ENCODE assay signal across 14 mouse cellular contexts in the genomic region with DNA sequence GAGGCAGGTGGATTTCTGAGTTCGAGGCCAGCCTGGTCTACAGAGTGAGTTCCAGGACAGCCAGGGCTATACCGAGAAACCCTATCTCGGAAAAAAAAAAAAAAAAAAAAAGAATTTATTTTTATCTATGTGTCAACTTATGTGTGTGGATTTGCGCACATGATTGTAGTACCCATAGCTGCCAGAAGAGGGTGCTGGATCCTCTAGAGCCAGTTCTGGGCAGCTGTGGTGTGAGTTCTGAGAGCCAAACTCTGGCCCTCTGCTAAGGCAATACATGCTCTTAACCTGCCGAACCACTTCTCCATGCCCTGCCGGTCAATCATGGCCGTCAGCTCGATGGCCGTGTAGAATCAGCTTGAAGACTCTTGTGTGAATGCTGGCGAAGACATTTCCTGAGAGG.
DNase-seq lines count a peak whose midpoint lies in the region; ATAC-seq and TF ChIP-seq lines count a peak whose summit lies in the region.
"Had no signal": no experiment of that assay in that cellular context is flagged by ENCODE, and none has a peak within 500 bp of the region (broad histone marks: within the 10 kb centered on the region; RNA-seq: fewer than 3 reads in every experiment).

No protein-coding gene starts in this region.

- no peak for TF ChIP-seq EP300 in liver, embryonic 14.5 days (IDR thresholded peaks at IDR 0.05; ENCODE audit: low read depth)

- H3K27ac ChIP-seq in hindbrain, embryonic 10.5 days: no peak overlapping the region
- H3K27ac ChIP-seq in hindbrain, embryonic 13.5 days: no peak overlapping the region
- H3K27ac ChIP-seq in ES-E14 (ENCODE audit: insufficient read depth, low read depth, low read length, poor library complexity, severe bottlenecking): no peak overlapping the region
- H3K27ac ChIP-seq in liver, embryonic 14.5 days: no peak overlapping the region
- H3K27ac ChIP-seq: neural tube, embryonic 15.5 days had no signal

- ATAC-seq in hindbrain, embryonic 13.5 days (ENCODE audit: low FRiP score): no peak
- ATAC-seq in liver, embryonic 14.5 days (ENCODE audit: insufficient read depth): no peak
- no peak for ATAC-seq in activated CD4-positive, CD25-positive, alpha-beta regulatory T cell, adult 4 months
- ATAC-seq: inflammation-experienced regulatory T-cells, adult 6 months had no signal

- DNase-seq in hindbrain, embryonic 10.5 days (ENCODE audit: low spot score): peak; percentile 6
- DNase-seq in lung, postnatal 10 days: peak; percentile 24
- DNase-seq in lung, postnatal 14 days: no peak
- DNase-seq in ES-E14 (ENCODE audit: low read depth, low spot score): no peak
- DNase-seq in liver, embryonic 14.5 days (ENCODE audit: low read depth in 3 of 3, low spot score in 3 of 3): no peak
- no peak for DNase-seq in urinary bladder, postnatal 36 days (ENCODE audit: low spot score in 2 of 2)
- DNase-seq: adrenal gland, postnatal 10 days; cerebellum, adult 2 months; spleen, adult 18-20 months had no signal

- H3K9me3 ChIP-seq in hindbrain, embryonic 10.5 days: peaks cover 3% of the 10 kb centered on the region; the same call in 1 of the 2 replicates
- H3K9me3 ChIP-seq in hindbrain, embryonic 13.5 days: 0 out of 2 replicates have a peak, but pooled peaks cover 3% of the 10 kb centered on the region
- H3K9me3 ChIP-seq in ES-E14 (ENCODE audit: control insufficient read depth, insufficient read depth, low read depth, low read length): no peaks in the 10 kb centered on the region
- H3K9me3 ChIP-seq in liver, embryonic 14.5 days (ENCODE audit: control insufficient read depth, low read length): no peaks in the 10 kb centered on the region
- H3K9me3 ChIP-seq: neural tube, embryonic 15.5 days had no signal

- WGBS in hindbrain, embryonic 10.5 days: 93% methylated on average over 10 of the region's 10 CpGs
- 94% methylated on average over 10 of the region's 10 CpGs for WGBS in hindbrain, embryonic 13.5 days
- WGBS in liver, embryonic 14.5 days (ENCODE audit: insufficient replicate concordance): 83% methylated on average over 9 of the region's 10 CpGs

- H3K36me3 ChIP-seq in hindbrain, embryonic 10.5 days: peaks cover 62% of the 10 kb centered on the region
- H3K36me3 ChIP-seq in hindbrain, embryonic 13.5 days: peaks cover 38% of the 10 kb centered on the region
- peaks cover 25% of the 10 kb centered on the region; the same call in 1 of the 2 replicates for H3K36me3 ChIP-seq in ES-E14 (ENCODE audit: control insufficient read depth, insufficient read depth, low read length, poor library complexity, severe bottlenecking)
- no peaks in the 10 kb centered on the region for H3K36me3 ChIP-seq in liver, embryonic 14.5 days (replicated peaks; ENCODE audit: control insufficient read depth, insufficient read depth, low read depth)

- no peaks in the 10 kb centered on the region for H3K27me3 ChIP-seq in hindbrain, embryonic 10.5 days (ENCODE audit: insufficient read depth, poor library complexity, severe bottlenecking)
- no peaks in the 10 kb centered on the region for H3K27me3 ChIP-seq in hindbrain, embryonic 13.5 days
- H3K27me3 ChIP-seq in liver, embryonic 14.5 days (ENCODE audit: control insufficient read depth, insufficient read depth, low read length): no peaks in the 10 kb centered on the region
- H3K27me3 ChIP-seq: neural tube, embryonic 15.5 days had no signal

- no peak overlapping the region for H3K9ac ChIP-seq in hindbrain, embryonic 13.5 days
- no peak overlapping the region for H3K9ac ChIP-seq in ES-E14 (ENCODE audit: insufficient read depth, low read depth, low read length, poor library complexity, severe bottlenecking)
- no peak overlapping the region for H3K9ac ChIP-seq in liver, embryonic 14.5 days (replicated peaks)
- H3K9ac ChIP-seq: neural tube, embryonic 15.5 days had no signal

- peak; percentile 65 for TF ChIP-seq CTCF in liver, embryonic 14.5 days (IDR thresholded peaks at IDR 0.05; ENCODE audit: low read depth)

- no peak overlapping the region for H3K4me3 ChIP-seq in hindbrain, embryonic 10.5 days
- no peak overlapping the region for H3K4me3 ChIP-seq in hindbrain, embryonic 13.5 days
- no peak overlapping the region for H3K4me3 ChIP-seq in ES-E14 (ENCODE audit: insufficient read depth in 1 of 2, low read depth in 1 of 2, low read length in 2 of 2, poor library complexity in 1 of 2, severe bottlenecking in 1 of 2)
- no peak overlapping the region for H3K4me3 ChIP-seq in liver, embryonic 14.5 days (ENCODE audit: insufficient read depth in 1 of 2, low read depth in 2 of 2, low read length in 2 of 2)
- H3K4me3 ChIP-seq: neural tube, embryonic 15.5 days had no signal

- in situ Hi-C loops in ES-E14 (cut with MboI; ENCODE audit: low sequenced_read_pairs in 2 of 2, unreplicated experiment in 2 of 2): no loop called here

- no peak overlapping the region for H3K4me2 ChIP-seq in hindbrain, embryonic 13.5 days
- no peak overlapping the region for H3K4me2 ChIP-seq in liver, embryonic 14.5 days (ENCODE audit: low read depth)
- H3K4me2 ChIP-seq: midbrain, embryonic 11.5 days; neural tube, embryonic 15.5 days had no signal

- H3K4me1 ChIP-seq in hindbrain, embryonic 10.5 days (replicated peaks): peaks cover 6% of the 10 kb centered on the region
- peaks cover 1% of the 10 kb centered on the region; the same call in 1 of the 2 replicates for H3K4me1 ChIP-seq in hindbrain, embryonic 13.5 days (replicated peaks)
- H3K4me1 ChIP-seq in ES-E14 (ENCODE audit: control insufficient read depth in 2 of 2, insufficient read depth in 2 of 2, low read length in 2 of 2, poor library complexity in 1 of 2): 0 out of 4 replicates have a peak, but pooled peaks cover 3 to 6% of the 10 kb centered on the region in 2 experiments
- no peaks in the 10 kb centered on the region for H3K4me1 ChIP-seq in liver, embryonic 14.5 days (replicated peaks; ENCODE audit: control insufficient read depth in 2 of 2, insufficient read depth in 2 of 2, low read length in 1 of 2)

TF ChIP-seq in ES-E14, 5 proteins besides CTCF, POLR2A, EP300 and RAD21:
- no peak for TF ChIP-seq CHD2 (IDR thresholded peaks at IDR 0.05; ENCODE audit: low read depth, low read length)
- 0 out of 2 replicates have a peak, but pooled peaks have one; percentile 28 for TF ChIP-seq ZNF384 (IDR thresholded peaks at IDR 0.05; ENCODE audit: low read depth, low read length)

Comparison
In these comparisons a context has a peak if more than half of its experiments do, and no peak if none do; other contexts are left out.
1. DNase-seq: peak in hindbrain, embryonic 10.5 days (single experiment) and lung, postnatal 10 days (single experiment); none in lung, postnatal 14 days (single experiment), ES-E14 (single experiment), liver, embryonic 14.5 days (0 of 3) and urinary bladder, postnatal 36 days (0 of 2).